Mouse (Mus musculus): Measurements from ENCODE around the gene Tmco5.
"Not testable (repeated sequence)": the region's sequence is repeated elsewhere in the genome, so short reads cannot be mapped to it uniquely, and the experiment has no call there.

The Tmco5 gene

DNA sequence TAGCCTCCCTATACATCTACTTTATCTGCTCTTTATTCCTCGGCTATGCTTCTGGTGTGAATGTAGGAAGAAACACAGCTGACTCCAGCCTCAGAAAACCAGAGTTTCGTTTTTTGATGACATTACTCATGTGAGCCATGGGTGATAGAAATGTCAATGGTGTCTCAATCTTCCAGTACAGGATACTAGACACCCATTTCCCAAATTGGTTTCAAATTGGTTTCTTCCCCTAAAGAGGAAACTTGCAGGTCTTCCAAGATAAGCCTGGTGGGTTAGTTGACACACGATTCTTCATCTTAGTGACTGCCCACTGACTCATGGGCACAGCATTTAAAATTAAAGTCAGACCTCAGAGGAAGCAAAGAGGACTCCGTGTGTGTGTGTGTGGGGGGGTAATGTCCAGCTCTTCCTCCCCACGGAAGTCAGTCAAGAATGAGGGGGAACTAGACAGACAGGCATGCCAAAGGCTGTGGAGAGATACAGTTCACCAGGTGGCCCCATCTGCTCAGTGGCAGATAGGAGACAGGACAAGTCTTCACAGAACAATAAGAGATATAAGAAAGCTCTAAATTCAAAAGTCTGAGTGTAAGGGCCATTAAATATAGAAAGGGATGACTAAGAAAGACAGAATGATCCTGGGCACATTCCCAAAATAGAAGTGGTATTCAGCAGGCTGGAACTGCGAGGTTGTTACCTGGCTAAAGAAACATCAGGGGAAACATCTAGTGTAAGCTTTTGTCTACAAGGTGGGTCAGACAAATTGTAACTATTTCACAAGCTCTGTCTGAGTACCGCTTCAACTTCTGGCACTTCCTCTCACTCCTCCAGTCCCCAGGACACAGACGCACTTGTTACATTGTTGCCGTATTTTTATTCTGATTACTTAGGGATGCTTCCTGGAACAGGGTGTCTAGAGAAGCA is 44.3 kb downstream of the Tmco5 start:
- DNase-seq (ENCODE audit: low spot score in 2 of 2), result no peak

DNA sequence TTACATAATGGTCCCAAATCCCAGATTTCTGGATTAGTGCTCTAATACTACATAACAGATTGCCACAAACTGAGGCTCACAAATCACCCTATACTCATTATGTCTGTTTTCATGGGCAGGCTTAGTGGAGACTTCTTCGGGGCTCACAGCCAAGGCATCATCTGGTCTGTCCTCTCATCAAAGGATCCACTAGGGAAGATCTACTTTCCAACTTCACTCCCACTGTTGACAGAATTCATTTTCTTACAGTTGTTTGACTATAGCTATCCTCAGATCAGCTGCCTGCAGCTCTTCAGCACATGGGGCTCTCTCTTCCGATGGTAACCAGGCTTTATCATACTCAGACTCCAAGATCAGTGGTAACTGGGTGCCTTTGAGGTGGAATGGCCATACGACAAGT is 45.2 kb downstream of the Tmco5 start:
- no peak for DNase-seq (ENCODE audit: low spot score in 2 of 2)

DNA sequence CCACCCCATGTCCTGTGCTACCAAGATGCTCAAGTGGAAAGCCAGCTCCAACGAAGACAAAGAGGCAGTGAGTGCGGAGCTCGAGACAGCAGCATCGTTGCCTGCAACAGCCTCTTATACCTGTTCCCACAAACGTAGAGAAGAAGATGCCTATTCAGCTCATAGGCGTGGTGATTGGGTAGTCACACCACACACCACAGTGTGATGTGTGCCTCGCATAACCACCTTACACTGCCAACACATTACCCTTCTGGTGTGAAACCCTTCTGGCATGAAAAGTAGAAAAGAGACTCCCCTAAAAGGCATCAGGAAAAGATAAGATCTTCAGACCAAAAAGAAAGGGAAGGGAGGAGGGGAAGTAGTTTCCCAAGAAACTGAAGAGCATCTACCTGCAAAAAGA is 45.8 kb downstream of the Tmco5 start:
- no peak for DNase-seq (ENCODE audit: low spot score in 2 of 2)

DNA sequence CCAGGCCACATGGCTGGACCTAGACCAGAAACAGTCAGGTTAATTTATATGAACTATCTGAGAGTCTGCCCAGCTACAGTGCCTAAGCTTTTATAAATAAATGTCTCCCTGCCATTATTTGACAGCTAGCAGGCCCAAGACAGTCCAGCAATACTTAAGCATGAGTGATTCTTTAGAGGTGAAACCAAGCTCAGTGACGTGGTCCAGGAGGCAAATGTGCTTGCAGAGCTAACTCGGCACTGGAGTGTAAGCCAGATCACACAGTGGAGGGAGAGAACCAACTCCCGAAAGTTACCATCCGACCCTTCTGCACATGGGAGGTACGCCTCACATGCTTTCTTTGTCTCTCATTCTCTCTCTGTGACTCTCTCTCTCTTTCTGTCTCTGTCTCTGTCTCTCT is 46.7 kb downstream of the Tmco5 start:
- DNase-seq (ENCODE audit: low spot score in 2 of 2), result no peak

DNA sequence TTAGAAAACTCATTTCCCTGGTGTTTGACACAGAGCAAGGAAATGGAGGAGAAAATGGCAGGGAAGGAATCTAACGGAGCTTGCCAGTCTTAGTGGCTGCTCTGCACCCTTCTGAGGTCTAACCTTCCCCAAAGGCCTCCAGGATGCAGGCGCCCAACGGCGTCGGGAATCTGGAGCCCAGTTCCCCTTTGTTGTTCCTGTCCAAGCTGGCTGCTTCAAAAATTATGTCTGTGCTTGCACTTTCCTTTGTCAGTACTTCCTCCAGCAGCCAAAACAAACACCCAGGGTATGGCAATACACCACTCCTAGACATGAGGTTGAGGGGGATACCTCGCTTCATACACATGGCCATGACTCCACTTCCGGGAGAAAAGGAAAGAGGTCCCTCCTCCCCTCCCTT is 53.7 kb downstream of the Tmco5 start:
- no peak for DNase-seq (ENCODE audit: low spot score in 2 of 2)

DNA sequence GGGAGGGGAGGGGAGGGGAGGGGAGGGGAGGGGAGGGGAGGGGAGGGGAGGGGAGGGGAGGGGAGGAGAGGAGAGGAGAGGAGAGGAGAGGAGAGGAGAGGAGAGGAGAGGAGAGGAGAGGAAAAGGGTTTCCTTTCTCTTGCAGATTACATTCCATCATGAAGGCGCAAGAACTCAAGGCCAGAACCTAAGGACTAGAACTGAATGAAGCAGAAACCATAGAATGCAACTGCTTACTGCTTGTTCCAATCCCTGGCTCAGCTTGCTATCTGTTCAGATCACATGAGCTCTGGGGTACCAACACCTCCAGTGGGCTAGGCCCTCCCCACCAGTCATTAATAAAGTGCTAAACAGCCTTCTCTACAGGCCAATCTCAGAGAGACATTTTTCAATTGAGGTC is 55.7 kb downstream of the Tmco5 start:
- not testable (repeated sequence) for DNase-seq (ENCODE audit: low spot score in 2 of 2)

DNA sequence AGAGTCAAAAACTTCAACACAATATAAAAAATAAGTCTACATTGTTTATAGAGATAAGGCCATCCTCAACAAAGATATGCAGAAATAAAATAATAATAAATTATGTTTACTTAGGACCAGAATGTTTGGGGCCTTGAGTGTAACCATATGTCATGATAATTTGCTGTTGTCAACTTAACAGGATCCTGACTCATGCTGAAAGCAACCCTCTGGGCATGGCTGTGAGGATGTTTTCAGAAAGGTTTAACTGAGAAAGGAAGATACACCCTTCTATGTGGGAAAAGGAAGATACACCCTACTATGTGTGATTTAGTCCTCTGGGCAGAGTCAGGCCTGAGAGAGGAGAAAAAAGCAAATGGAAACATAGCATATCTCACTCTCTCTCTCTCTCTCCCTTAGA is 56.3 kb downstream of the Tmco5 start:
- no peak for DNase-seq (ENCODE audit: low spot score in 2 of 2)

DNA sequence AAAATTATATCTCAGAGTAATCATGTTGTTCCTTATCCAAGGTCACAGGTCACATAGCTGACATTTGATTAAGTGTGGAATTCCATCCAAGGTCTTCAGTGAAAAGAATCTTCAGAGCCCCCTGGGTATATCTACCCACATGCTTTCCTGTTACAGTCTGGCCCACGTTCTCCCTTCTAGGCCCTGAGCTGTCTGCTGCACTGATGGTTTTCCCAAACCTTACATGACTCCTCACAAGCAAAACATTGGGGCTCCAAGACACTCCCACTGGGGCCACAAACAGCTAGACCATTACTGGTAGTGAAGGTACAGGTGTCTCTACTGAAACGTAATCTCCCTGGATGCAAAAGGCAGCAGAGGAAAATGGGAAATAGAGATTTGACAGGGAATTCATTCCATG is 57.9 kb downstream of the Tmco5 start:
- DNase-seq (ENCODE audit: low spot score in 2 of 2), result no peak

DNA sequence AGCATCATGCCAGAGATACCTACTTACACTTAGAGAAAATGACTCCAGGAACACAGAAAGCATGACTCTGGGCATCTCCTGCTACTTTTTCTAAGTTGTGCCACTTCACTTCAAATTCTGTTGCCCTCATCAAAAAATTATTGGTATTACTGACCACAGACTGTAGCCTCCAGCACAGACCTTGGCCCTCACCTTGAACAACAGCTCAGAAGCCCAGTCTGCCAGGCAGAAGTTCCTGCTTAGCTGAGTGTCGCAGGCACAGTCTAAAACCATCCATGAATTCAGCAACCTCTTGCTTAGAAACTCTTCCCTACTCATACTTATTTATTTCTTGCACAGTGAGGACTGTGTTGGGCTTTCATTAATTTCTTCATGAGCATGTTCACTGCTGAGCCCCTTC is 58.7 kb downstream of the Tmco5 start:
- DNase-seq (ENCODE audit: low spot score in 2 of 2), result no peak

DNA sequence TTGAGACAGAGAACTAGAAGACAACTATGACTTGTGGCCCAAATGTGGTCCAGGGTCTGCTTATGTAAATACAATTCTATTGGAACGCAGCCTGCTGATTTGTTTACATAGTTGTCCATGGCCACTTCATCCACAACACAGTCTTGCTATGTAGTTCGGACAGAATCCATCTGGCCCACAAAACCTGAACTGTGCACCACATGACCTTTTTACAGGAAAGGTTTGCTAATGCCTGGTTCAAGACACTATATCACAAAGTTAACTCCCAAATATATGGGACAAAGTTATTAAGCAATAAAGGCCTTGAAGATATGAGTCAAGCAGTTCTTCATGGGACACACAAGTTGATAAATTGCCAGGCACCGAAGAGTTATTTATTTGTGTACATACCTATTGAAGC is 63.3 kb downstream of the Tmco5 start:
- no peak for DNase-seq (ENCODE audit: low spot score in 2 of 2)
